Mouse (Mus musculus) lung, postnatal 25 days (tissue): Measurements from ENCODE around the gene Fgfrl1.

Source experiments
- DNase-seq: peaks from one replicate; pipeline ENCODE4 v3.0.0; 2022; ENCODE audit warnings: low spot score

Gene Fgfrl1

GRCm38 (mm10) chr5:108667370-108667769, 24.8 kb upstream of the Fgfrl1 start:
- no peak for DNase-seq

- no peak for DNase-seq
Observed at GRCm38 (mm10) chr5:108668387-108668932, 23.7 kb upstream of the Fgfrl1 start.

GRCm38 (mm10) chr5:108668977-108669936, 22.9 kb upstream of the Fgfrl1 start, which contains the start of gene Dgkq:
TSS of gene Dgkq (minus strand) at chr5:108669672.
- DNase-seq, result peak; percentile 92

- no peak for DNase-seq
Observed at GRCm38 (mm10) chr5:108669986-108670385, 22.2 kb upstream of the Fgfrl1 start.

- DNase-seq, result peak; percentile 25
Observed at GRCm38 (mm10) chr5:108670785-108671184, 21.4 kb upstream of the Fgfrl1 start.

- DNase-seq, result no peak
Observed at GRCm38 (mm10) chr5:108671757-108672156, 20.4 kb upstream of the Fgfrl1 start.

- no peak for DNase-seq
Observed at GRCm38 (mm10) chr5:108674624-108675023, 17.6 kb upstream of the Fgfrl1 start.

GRCm38 (mm10) chr5:108675251-108675816, 16.8 kb upstream of the Fgfrl1 start, which contains the start of gene Slc26a1:
TSS of gene Slc26a1 (minus strand) at chr5:108675569.
- DNase-seq, result no peak

GRCm38 (mm10) chr5:108676772-108677498, 15.2 kb upstream of the Fgfrl1 start:
- no peak for DNase-seq

- DNase-seq, result no peak
Observed at GRCm38 (mm10) chr5:108677605-108678295, 14.4 kb upstream of the Fgfrl1 start.

- no peak for DNase-seq
Observed at GRCm38 (mm10) chr5:108678296-108678854, 13.8 kb upstream of the Fgfrl1 start.

GRCm38 (mm10) chr5:108679909-108680308, 12.3 kb upstream of the Fgfrl1 start:
- no peak for DNase-seq

- DNase-seq, result no peak
Observed at GRCm38 (mm10) chr5:108680871-108681270, 11.3 kb upstream of the Fgfrl1 start.

- no peak for DNase-seq
Observed at GRCm38 (mm10) chr5:108689091-108689490, 3.1 kb upstream of the Fgfrl1 start.

- DNase-seq, result no peak
Observed at GRCm38 (mm10) chr5:108691152-108691551, 1.0 kb upstream of the Fgfrl1 start.

GRCm38 (mm10) chr5:108693872-108694288, 1.7 kb downstream of the Fgfrl1 start:
- DNase-seq, result peak; percentile 89

- peak; percentile 37 for DNase-seq
Observed at GRCm38 (mm10) chr5:108694352-108695261, 2.4 kb downstream of the Fgfrl1 start.

- no peak for DNase-seq
Observed at GRCm38 (mm10) chr5:108695861-108696260, 3.7 kb downstream of the Fgfrl1 start.

GRCm38 (mm10) chr5:108696542-108696941, 4.4 kb downstream of the Fgfrl1 start:
- DNase-seq, result no peak

- DNase-seq, result no peak
Observed at GRCm38 (mm10) chr5:108697341-108697753, 5.2 kb downstream of the Fgfrl1 start.
